Mouse (Mus musculus): ENCODE results near the gene 1810043G02Rik.

GRCm38 (mm10) chr10:77985775-77986174, 7.5 kb downstream of the 1810043G02Rik start:
- TF ChIP-seq CTCF (IDR thresholded peaks at IDR 0.05; ENCODE audit: control insufficient read depth, insufficient read depth, low read length) (no peak), POLR2A (IDR thresholded peaks at IDR 0.05; ENCODE audit: borderline replicate concordance, control insufficient read depth, low read depth, low read length) (no peak)

All from bone marrow, adult 2 months (tissue).